Mouse (Mus musculus) layer of hippocampus, adult 2 months (tissue): ENCODE data around the gene Cd6. TPM values are rescaled to one million over a fixed set of nuclear protein-coding genes. Genes with fewer than 3 reads are reported as not detected.

Experiments
- DNase-seq, 2 experiments: peaks; one replicate each; pipeline ENCODE4 v3.0.0; 2022; ENCODE audit warnings: low spot score in 2 of 2
- H3K27ac ChIP-seq: fragments of 200-600 bp; 2 replicates; pipeline ENCODE4 v1.8.1; 2022
- H3K4me3 ChIP-seq: fragments of 200-600 bp; 2 replicates; pipeline ENCODE4 v1.8.1; 2022; ENCODE audit warnings: mild to moderate bottlenecking
- CTCF ChIP-seq: fragments of 200-600 bp; conservative IDR thresholded peaks from 2 replicates; pipeline ENCODE4 v1.8.1; 2022; ENCODE audit warnings: antibody characterized with exemption, mild to moderate bottlenecking, moderate library complexity
- total RNA-seq, 2 experiments: library from RNA; stranded (reverse); gene quantifications; 2 replicates each; pipeline ENCODE4 v1.2.3; 2021

Cd6 gene
- total RNA-seq, 2 experiments from 2014 or later, result 0.32 TPM; not detected in 1

DNA sequence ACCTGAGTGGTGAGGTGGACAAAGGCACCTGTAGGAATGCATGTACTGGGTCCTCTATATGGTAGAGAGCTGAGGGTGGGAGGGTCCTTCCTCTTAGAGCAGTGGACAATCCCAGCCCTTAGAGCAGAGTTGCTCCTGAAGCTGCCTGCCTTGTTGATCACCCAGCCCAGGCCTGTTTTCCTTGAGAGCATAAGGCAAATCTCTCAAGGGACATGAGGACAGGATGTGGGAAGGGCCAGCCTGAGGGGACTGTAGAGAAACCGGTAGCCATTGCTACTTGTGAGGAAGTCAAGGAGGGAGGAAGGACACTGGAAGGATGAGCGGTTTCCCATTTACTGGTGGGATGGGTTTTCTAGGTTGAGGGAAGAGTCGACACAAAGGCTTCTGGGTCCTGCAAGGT lies 87.3 kb downstream of the Cd6 start:
- H3K27ac ChIP-seq, result no peak overlapping the region
- H3K4me3 ChIP-seq, result no peak overlapping the region
- no peak for DNase-seq
- TF ChIP-seq CTCF, result no peak

DNA sequence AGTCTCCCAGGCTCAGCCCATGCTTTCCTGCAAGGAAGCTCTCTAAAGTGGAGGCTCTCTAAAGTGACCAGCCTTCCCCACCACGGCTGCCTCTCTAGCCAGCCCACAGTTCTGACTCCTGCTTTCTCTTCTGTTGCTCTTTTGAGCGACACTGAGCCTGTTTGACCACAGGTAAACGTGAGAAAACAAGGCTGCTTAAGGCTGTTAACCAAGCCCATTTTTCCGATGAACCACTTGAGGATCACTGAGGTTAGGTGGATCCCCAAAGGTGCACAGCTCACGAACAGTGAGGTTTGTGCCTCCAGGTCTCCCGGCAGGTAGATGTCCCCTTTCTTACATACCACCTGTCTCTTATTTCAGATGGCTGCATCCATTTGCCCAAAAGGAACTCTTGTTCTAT lies 87.7 kb downstream of the Cd6 start:
- no peak overlapping the region for H3K4me3 ChIP-seq
- H3K27ac ChIP-seq, result no peak overlapping the region
- no peak for TF ChIP-seq CTCF
- no peak for DNase-seq

DNA sequence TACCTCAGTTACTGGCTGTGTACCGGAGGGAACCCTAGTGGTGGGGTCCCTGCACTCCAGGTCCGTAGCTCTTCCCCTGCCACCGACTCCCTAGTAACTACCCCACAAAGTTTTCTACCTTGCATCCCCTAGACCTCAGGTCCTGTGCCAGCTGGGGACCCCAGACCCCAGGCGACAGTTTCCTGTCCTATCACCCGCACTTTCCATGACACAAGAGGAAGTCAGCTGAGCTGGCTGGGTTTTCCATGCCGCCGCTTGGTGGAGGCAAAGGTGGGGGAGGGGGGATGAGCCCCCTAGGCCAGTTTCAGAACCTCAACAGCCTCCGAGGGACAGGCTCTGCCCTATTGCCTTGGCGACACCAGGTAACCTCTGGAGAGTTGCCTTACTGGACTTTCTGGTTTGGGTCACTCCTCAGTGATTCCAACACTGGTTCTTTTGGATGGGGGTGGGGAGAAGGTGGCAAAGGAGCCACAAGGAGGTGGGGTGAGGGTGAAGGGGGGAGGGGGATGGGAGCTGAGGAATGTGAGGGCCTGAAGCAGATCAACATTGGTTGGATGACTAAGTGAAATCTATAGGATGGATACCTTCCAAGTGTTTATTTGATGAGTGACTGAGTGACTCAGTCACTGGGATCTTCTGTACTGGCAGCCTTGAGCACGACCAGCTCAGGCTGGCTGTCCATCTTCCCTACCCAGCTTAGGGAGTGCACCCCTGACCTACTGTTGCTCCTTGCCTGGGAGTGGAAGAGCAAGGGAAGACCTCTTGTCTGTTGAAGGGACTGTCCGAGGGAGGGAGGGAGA lies 89.0 kb downstream of the Cd6 start:
- H3K27ac ChIP-seq, result no peak overlapping the region
- no peak overlapping the region for H3K4me3 ChIP-seq

DNA sequence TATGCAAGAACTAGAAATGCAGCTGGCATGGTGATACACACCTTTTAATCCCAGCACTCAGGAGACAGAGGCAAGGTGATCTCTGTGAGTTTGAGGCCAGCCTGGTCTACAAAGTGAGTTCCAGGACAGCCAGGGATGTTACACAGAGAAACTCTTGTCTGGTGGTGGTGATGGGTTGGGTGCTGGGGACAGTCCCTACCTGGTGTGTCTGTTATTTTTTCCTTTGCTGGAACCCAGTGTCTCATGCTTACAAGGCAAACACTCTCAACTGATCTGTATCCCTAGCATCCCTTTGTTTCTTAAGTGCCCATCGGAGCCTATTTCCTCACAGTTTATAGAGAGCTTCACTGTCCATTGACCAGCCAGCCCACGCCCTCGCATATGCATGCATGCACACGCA lies 89.9 kb downstream of the Cd6 start:
- no peak overlapping the region for H3K27ac ChIP-seq
- no peak overlapping the region for H3K4me3 ChIP-seq
- no peak for DNase-seq
- no peak for TF ChIP-seq CTCF

More for the DNA sequence above, 89.0 kb downstream of the Cd6 start:
- 0 out of 2 replicates have a peak, but pooled peaks have one; percentile 6 for TF ChIP-seq CTCF
- DNase-seq, result no peak

Other genes starting within 250 kb of the Cd6 start
- 100 to 1,000 TPM; 194 to 210 TPM for gene Ddb1, start 224.7 kb downstream of the Cd6 start, total RNA-seq
- 10 to 100 TPM; 16.5 to 19.1 TPM for gene Tkfc, start 224.4 kb downstream of the Cd6 start, total RNA-seq
- gene Vwce, start 195.8 kb downstream of the Cd6 start, total RNA-seq, result under 1 TPM; 0.39 to 0.72 TPM
- gene Pga5, start 152.0 kb downstream of the Cd6 start, total RNA-seq, result not detected
- gene Vps37c, start 141.3 kb downstream of the Cd6 start, total RNA-seq, result 10 to 100 TPM; 21.7 to 22.4 TPM
- gene Cd5, start 91.1 kb downstream of the Cd6 start, total RNA-seq, result not detected
- gene Slc15a3, start 9.7 kb upstream of the Cd6 start, total RNA-seq, result 1 to 10 TPM; 1.3 TPM
- 100 to 1,000 TPM; 168 to 171 TPM for gene Tmem132a, start 39.9 kb upstream of the Cd6 start, total RNA-seq
- gene Tmem109, start 51.9 kb upstream of the Cd6 start, total RNA-seq, result 10 to 100 TPM; 46.4 to 54.5 TPM
- 100 to 1,000 TPM; 196 to 198 TPM for gene Prpf19, start 65.2 kb upstream of the Cd6 start, total RNA-seq
- not detected for gene Zp1, start 90.6 kb upstream of the Cd6 start, total RNA-seq
- gene Ptgdr2, start 107.1 kb upstream of the Cd6 start, total RNA-seq, result under 1 TPM in 1 of 2 experiments, not detected in 1; 0.25 TPM
- 1 to 10 TPM; 7.9 to 9.7 TPM for gene Ccdc86, start 119.2 kb upstream of the Cd6 start, total RNA-seq
- gene Ms4a10, start 144.6 kb upstream of the Cd6 start, total RNA-seq, result not detected
- gene Ms4a15, start 163.2 kb upstream of the Cd6 start, total RNA-seq, result not detected
- not detected for gene Ms4a18, start 188.0 kb upstream of the Cd6 start, total RNA-seq